Mouse (Mus musculus) layer of hippocampus, adult 8-10 months (tissue): ENCODE results near the gene Cpne5. TPM values are rescaled to one million over a fixed set of nuclear protein-coding genes. Genes with fewer than 3 reads are reported as not detected.

ENCODE experiments used
- DNase-seq, 2 experiments: peaks; one replicate each; pipeline ENCODE4 v3.0.0; 2022; ENCODE audit warnings: low spot score in 2 of 2
- total RNA-seq, 4 experiments: library from RNA; stranded (reverse); gene quantifications; 2 replicates each; pipeline ENCODE4 v1.2.4; 2022

Cpne5 gene
- total RNA-seq, 4 experiments from 2014 or later, result 26.5 to 35.8 (median 29.7) TPM

DNA sequence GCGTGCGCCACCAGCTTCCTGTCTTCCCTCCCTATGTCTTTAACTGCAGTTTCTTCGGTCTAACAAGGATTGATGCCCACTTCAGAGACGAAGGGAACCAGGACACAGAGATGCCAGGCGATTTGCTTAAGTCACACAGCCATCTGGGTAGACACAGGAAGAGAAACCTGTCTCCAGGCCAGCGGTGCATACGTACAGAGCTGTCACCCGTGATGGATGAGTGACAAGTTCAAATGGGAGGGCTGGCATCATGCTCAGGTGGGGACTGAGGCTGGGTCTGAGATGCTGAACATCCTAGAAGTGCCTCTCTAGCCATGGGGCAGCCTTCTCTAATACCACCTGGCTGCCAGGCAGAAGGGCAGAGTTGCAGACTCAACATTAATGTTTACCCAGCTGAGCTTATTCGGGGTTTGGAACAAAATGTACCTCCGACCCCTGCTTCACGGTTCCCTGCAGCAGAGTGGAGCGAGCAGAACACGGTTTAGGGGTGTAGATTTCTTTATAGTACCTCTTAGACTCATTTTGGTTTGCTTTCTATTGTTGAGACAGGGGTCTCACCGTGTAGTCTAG is 67.5 kb downstream of the Cpne5 start:
- DNase-seq, result no peak

GRCm38 (mm10) chr17:29168996-29169601 is 68.9 kb downstream of the Cpne5 start:
- no peak for DNase-seq

- no peak for DNase-seq
Observed at GRCm38 (mm10) chr17:29168438-29168837, 69.5 kb downstream of the Cpne5 start.

DNA sequence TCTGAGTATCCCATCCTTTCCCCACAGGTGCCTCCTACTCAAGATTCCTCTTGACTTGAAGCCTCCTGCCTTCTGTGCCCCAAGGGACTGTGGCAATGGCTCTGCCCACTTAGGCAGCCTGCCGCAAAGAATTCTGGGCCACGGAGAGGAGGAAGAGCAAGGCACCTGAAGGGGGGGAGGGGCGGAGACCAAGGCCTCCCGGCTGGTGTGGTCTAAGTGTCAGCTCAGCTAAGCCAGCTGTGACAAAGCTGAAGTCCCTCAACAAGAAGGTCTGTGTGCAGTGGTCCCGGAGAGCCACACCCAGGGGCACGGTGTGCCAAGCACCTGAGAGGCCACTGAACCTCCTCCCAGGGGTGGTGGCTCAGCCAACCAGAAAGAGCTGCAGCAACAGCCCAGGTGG is 70.6 kb downstream of the Cpne5 start:
- no peak for DNase-seq

GRCm38 (mm10) chr17:29165967-29166578 is 71.9 kb downstream of the Cpne5 start:
- DNase-seq, result no peak

GRCm38 (mm10) chr17:29165452-29165851 is 72.5 kb downstream of the Cpne5 start:
- DNase-seq, result no peak

DNA sequence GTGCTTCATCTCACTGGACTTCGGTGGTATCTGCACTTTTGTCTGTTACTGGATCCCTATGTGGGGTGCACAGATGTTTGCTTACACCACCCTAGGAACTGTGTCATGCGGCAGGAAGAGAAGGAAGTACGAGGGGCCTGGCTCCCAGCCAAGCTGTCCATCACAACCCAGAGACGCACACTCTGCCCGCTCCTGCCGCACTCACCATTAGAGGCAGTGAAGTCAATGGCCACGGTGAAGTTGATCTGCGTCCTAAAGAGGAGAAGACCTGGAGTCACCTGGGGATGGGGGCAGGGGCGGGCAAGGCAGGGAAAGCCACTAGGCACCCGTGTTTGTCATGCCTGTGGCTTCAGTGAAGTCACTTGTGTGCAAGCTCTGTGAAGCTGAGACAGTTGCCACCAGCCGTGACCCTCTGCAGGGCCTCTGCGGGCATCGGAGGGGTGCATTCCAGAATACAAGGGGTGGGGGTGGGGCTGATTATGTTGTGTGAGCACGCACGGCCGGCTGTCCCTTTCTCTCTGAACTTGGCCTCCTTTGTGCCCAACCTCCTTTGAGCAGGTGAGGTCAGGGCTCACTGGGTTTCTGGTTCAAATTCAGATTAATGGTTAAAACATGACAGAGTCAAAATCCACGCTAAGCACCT is 73.4 kb downstream of the Cpne5 start:
- no peak for DNase-seq

GRCm38 (mm10) chr17:29162334-29162733 is 75.6 kb downstream of the Cpne5 start:
- no peak for DNase-seq

GRCm38 (mm10) chr17:29159743-29160455 is 78.1 kb downstream of the Cpne5 start:
- no peak for DNase-seq

GRCm38 (mm10) chr17:29159320-29159719 is 78.6 kb downstream of the Cpne5 start:
- no peak for DNase-seq

DNA sequence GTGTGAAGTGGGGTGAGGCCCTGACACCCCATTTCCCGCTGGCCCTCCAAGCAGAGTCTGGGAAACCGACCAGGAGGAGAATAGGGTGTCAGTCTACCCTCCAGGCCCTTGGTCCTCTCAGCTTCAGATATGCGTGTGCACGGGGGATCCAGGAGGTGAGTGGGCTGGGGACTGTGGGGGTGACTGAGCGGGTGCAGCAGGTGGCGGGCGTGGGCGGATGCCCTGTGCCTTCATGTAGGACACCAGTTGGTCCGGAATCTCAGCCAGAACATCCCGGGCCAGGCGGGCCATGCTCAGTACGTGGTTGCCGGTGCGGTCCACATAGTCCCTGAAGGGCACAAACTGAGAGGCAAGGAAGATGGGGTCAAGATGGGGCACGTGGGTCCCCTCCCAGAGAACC is 79.1 kb downstream of the Cpne5 start:
- no peak for DNase-seq

DNA sequence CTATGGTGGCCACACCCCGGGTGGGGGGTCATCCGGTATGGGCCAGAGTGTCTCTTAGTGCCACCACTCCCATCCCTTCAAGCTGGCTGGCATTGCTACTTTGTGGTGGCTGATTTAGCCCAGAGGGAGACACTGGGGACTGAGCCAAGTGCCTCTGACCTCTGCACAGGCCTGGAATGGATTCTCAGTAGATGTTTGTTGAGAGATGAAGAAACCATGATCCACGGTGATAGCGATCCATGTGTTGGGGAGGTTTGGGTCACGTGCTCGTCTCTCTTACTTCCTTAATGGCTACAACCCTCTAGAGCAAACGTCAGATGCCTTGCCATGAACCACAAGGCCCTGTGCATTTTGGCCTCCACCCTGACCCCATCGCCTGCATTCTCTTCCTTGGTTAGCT is 81.1 kb downstream of the Cpne5 start:
- no peak for DNase-seq

GRCm38 (mm10) chr17:29156396-29156795 is 81.6 kb downstream of the Cpne5 start:
- DNase-seq, result no peak

DNA sequence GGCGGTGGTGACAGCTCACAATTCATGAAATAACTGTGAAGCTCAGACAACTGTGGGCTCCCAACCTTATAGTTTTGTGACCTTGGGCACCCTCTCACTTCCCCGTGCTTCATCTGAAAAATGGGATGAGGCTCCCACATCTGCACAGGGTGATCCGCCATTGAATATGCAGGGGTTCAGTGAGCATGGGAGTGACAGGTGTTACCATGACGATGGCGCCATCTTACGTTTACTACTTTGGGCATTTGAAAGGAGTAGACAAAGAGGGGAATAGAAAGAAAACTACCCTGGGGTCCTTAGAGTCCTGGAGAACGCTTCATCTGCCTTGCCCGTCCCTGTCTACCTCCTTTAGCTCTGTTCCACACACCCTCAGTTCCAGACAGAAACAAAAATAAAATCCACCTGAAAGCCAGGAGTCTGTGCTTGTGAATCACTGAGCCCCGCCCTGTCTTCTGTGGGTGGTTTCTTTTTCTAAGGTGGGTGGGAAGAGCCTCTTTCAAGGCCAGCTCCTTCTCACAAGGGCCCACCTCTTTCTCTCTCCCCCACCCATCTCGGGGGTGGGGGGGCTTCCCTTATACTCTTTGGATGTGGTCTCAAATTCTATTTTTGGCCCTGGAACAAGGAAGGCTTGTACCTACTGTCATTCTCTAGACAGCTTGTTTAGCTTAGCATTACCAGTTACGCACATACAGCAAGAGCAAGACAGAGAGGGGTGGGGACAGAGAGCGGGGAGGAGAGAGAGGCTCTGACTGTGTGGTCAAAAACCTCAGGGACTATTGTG is 82.4 kb downstream of the Cpne5 start:
- DNase-seq, result no peak

- no peak for DNase-seq
Observed at GRCm38 (mm10) chr17:29154247-29154646, 83.7 kb downstream of the Cpne5 start.

GRCm38 (mm10) chr17:29152547-29152946 is 85.4 kb downstream of the Cpne5 start:
- no peak for DNase-seq

GRCm38 (mm10) chr17:29149766-29150165 is 88.2 kb downstream of the Cpne5 start:
- no peak for DNase-seq

DNA sequence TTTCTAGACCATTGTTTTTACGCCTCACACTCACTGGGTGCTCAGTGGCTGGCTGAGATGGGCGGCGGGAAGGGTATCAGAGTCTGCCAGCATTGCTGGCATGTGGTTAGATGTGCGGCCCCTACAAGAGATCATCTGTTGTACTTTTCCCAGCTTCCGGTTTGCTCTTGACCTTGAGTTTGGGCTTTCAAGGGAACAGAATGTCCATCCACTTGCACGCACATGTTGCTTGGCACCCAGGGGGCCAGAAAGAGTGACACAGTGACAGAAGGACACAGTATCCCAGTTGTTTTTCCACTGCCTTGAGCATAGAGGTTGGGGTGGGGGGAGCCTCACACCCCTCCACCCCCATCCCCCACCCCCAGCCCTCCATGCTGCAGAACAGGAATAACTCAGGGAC is 90.2 kb downstream of the Cpne5 start:
- no peak for DNase-seq

DNA sequence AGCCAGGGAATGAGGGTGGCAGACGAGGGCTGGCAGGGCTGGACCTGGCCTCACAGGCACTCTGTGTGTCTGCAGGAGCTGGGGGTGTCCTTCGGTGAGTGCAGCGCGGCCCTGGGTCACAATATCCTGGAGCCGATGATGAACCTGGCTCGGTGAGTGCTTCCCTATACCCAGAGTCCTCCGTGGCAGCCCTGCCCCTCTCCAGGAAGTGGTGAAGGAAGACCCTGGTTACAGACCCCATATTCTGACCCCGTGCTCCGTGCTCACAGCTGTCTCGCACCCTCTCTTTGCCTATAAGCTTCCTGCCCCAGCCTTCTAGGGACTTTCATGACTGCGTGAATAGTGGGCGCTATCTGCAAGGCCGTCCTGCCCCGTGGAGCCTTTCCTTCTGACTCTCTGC is 90.7 kb downstream of the Cpne5 start:
- DNase-seq, result no peak

GRCm38 (mm10) chr17:29145101-29145500 is 92.9 kb downstream of the Cpne5 start:
- no peak for DNase-seq

- no peak for DNase-seq
Observed at GRCm38 (mm10) chr17:29143266-29143665, 94.7 kb downstream of the Cpne5 start.
